Mouse (Mus musculus) liver, embryonic 11.5 days (tissue): ENCODE measurements around the gene Snx17. TPM values are rescaled to one million over a fixed set of nuclear protein-coding genes. Genes with fewer than 3 reads are reported as not detected.

Experiments
- ATAC-seq: fragments of 200-750 bp; cut with Nextera tagmentation; replicated peaks from 2 replicates; pipeline ENCODE4 v1.8.0; 2017; ENCODE audit warnings: moderate number of reproducible peaks, mild to moderate bottlenecking, moderate TSS enrichment, moderate library complexity; ENCODE audit not compliant: low FRiP score
- DNase-seq: peaks from one replicate; pipeline ENCODE4 v3.0.0-alpha.2; 2017; ENCODE audit warnings: low spot score
- H3K27ac ChIP-seq: fragments of 300-500 bp; sonication (generic); 2 replicates; pipeline ENCODE4 v1.5.1; 2014; ENCODE audit warnings: mild to moderate bottlenecking, low read depth, low read length, control low read depth
- H3K27me3 ChIP-seq: fragments of 300-500 bp; sonication (generic); replicated peaks from 2 replicates; pipeline ENCODE4 v1.6.1; 2014; ENCODE audit warnings: low read length, mixed read lengths; ENCODE audit not compliant: control insufficient read depth, insufficient read depth
- H3K36me3 ChIP-seq: fragments of 300-500 bp; sonication (generic); 2 replicates; pipeline ENCODE4 v1.6.1; 2014; ENCODE audit warnings: mild to moderate bottlenecking, low read length, moderate library complexity, mixed read lengths; ENCODE audit not compliant: control insufficient read depth, insufficient read depth
- H3K4me1 ChIP-seq: fragments of 300-500 bp; sonication (generic); replicated peaks from 2 replicates; pipeline ENCODE4 v1.6.1; 2014; ENCODE audit warnings: low read length, mixed read lengths; ENCODE audit not compliant: control insufficient read depth, insufficient read depth
- H3K4me2 ChIP-seq: fragments of 300-500 bp; sonication (generic); 2 replicates; pipeline ENCODE4 v1.6.1; 2014; ENCODE audit warnings: mild to moderate bottlenecking, control low read depth, moderate library complexity
- H3K4me3 ChIP-seq: fragments of 300-500 bp; sonication (generic); 2 replicates; pipeline ENCODE4 v1.5.1; 2014; ENCODE audit warnings: low read depth, low read length, control low read depth
- H3K9ac ChIP-seq: fragments of 300-500 bp; sonication (generic); 2 replicates; pipeline ENCODE4 v1.6.1; 2014; ENCODE audit warnings: low read depth, low read length, control low read depth
- H3K9me3 ChIP-seq: fragments of 300-500 bp; sonication (generic); 2 replicates; pipeline ENCODE4 v1.6.1; 2016; ENCODE audit warnings: low read length, inconsistent platforms, mixed read lengths; ENCODE audit not compliant: control insufficient read depth
- WGBS: fragments of 180-500 bp; shearing (Covaris S2); extraction: QIAGEN DNeasy Blood & Tissue Kit; methylation state at CpG from one replicate; pipeline ENCODE4 v1.1.7; 2014; 5-methylcytosine and 5-hydroxymethylcytosine counted together
- polyA plus RNA-seq: library from polyadenylated mRNA; unstranded; fragments of >200 nt; fragmentation: Nextera tagmentation; extraction: Ambion mirVana; gene quantifications from 2 replicates; pipeline ENCODE4 v1.2.1, GENCODE M21; 2014

Gene Snx17
- polyA plus RNA-seq, 1 experiment from 2014 or later = 87.6 TPM

- H3K36me3 ChIP-seq = no peaks in the 10 kb centered on the region
- H3K9me3 ChIP-seq = no peaks in the 10 kb centered on the region
- H3K4me1 ChIP-seq = peaks cover 9% of the 10 kb centered on the region
- WGBS = 30% methylated on average over 7 of the region's 7 CpGs
- peak overlapping the region; percentile 93 for H3K4me3 ChIP-seq
- H3K4me2 ChIP-seq = peak overlapping the region; percentile 91
- H3K9ac ChIP-seq = no peak overlapping the region
- peak overlapping the region; percentile 92 for H3K27ac ChIP-seq
- peak; percentile 54 for ATAC-seq
- H3K27me3 ChIP-seq = no peaks in the 10 kb centered on the region
- no peak for DNase-seq
These were observed 25.3 kb downstream of the Snx17 start for GRCm38 (mm10) chr5:31218294-31218693.

DNA sequence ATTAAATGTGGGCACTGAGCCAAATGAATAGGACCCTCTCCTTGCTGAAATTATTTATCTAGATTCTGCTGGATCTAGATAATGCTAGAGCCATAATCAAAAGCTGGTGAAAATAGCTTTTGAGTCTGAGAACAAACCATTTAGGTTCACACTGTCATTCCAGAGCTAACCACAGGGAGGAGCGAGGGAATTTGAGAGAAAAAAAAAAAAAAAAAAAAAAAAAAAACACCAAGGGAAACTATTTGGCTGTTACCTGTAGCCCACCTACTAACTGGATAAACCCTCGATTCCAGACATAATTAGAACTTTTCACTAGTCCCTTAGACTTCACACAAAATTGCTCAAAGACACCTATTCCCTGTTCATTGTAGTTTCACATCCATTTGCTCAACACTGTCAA lies 26.0 kb downstream of the Snx17 start:
- DNase-seq (no peak), ATAC-seq (no peak)
- H3K4me3 ChIP-seq = peak overlapping the region; percentile 93
- H3K9ac ChIP-seq = peak overlapping the region; percentile 55
- WGBS = 5% methylated on average over 2 of the region's 2 CpGs
- H3K4me2 ChIP-seq = peak overlapping the region; percentile 91
- H3K27me3 ChIP-seq = no peaks in the 10 kb centered on the region
- peak overlapping the region; percentile 92 for H3K27ac ChIP-seq
- no peaks in the 10 kb centered on the region for H3K9me3 ChIP-seq
- no peaks in the 10 kb centered on the region for H3K36me3 ChIP-seq
- peaks cover 9% of the 10 kb centered on the region for H3K4me1 ChIP-seq

DNA sequence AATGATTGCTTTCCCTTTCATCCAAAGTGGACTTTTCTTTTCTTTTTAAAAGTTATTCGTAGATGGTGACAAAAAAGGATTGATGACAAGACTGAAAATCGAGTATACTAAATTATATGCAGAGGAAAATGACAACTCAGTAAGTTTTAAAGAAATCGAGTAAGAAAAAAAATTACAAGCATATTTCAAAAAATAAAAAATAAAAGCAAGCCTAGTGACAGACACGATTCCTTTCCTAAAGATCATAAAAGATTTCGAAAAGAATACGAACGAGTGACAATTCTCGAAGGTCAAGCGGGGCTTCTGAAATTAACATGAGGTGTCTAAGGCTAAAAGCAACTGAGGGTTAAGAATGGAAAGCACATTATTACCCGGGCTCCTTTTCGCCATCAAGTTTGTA lies 26.4 kb downstream of the Snx17 start:
- Histone ChIP-seq H3K27me3 (no peaks in the 10 kb centered on the region), H3K4me3 (peak overlapping the region; percentile 93), H3K4me2 (peak overlapping the region; percentile 91), H3K4me1 (peaks cover 9% of the 10 kb centered on the region), H3K9ac (peak overlapping the region; percentile 96), H3K9me3 (no peaks in the 10 kb centered on the region), H3K36me3 (no peaks in the 10 kb centered on the region), H3K27ac (peak overlapping the region; percentile 92)
- ATAC-seq (no peak), DNase-seq (no peak)
- 1% methylated on average over 11 of the region's 11 CpGs for WGBS

- Histone ChIP-seq H3K27me3 (no peaks in the 10 kb centered on the region), H3K4me1 (peaks cover 9% of the 10 kb centered on the region), H3K9me3 (no peaks in the 10 kb centered on the region), H3K9ac (peak overlapping the region; percentile 96), H3K36me3 (no peaks in the 10 kb centered on the region), H3K4me3 (peak overlapping the region; percentile 93), H3K4me2 (peak overlapping the region; percentile 91), H3K27ac (peak overlapping the region; percentile 92)
- peak; percentile 52 for ATAC-seq
- no peak for DNase-seq
- WGBS = under 1% methylated on average over 39 of the region's 40 CpGs
These were observed 27.0 kb downstream of the Snx17 start for GRCm38 (mm10) chr5:31219911-31220447.

DNA sequence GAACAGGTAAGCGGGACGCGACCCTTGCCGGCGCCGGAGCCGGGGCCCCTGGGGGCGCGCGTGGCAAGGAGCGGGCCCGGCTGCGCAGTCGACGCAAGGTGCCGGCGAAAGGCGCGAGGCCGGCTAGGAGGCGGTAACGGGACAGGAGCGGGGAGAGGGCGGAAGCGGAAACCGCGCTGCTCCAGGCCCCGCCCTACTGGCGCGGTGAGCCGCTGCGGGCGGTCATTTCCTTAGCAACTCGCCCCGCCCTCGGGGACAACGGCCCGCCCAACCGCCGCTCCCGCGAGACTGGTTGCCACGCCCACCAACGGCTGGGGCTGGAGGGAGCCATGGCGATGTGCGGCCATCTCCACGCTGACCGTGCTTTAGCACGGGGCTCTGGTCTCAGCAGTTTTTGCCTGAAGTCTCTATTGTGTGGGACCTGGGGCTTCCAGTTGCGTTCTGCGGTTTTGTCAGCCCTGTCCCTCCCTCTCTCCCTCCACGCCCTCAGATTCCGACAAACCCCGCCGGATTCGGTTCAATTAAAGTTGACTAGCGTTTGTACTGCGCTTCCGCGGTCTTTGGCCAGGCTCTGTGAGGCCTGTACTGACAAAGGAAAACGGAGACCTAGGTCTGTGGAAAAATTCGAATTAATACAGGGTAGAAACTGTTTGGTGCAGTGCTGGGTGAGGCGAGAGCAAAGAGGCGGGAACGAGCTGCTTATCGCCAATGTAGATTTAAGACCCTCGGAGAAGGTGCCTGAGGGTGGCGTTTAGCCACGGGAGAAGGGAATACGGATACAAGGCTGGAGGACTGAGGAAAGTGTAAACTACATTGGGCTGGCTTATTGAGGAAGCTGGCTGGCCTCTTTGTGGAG lies 27.6 kb downstream of the Snx17 start, which contains the start of gene Ppm1g:
Ppm1g (minus strand) TSS at position 240 of the 856 bp plus-strand sequence.
- H3K9ac ChIP-seq = peak within 1 kb of the TSS; percentile 96
- H3K36me3 ChIP-seq = no peaks in the 10 kb centered on the region
- peak; percentile 94 for ATAC-seq
- H3K27ac ChIP-seq = peak within 1 kb of the TSS; percentile 92
- peak within 1 kb of the TSS; percentile 91 for H3K4me2 ChIP-seq
- no peaks in the 10 kb centered on the region for H3K27me3 ChIP-seq
- H3K4me1 ChIP-seq = peaks cover 9% of the 10 kb centered on the region
- DNase-seq = peak; percentile 99
- H3K9me3 ChIP-seq = no peaks in the 10 kb centered on the region
- peak within 1 kb of the TSS; percentile 93 for H3K4me3 ChIP-seq
- WGBS = under 1% methylated on average over 68 of the region's 70 CpGs

GRCm38 (mm10) chr5:31221304-31221945 lies 28.4 kb downstream of the Snx17 start:
- H3K36me3 ChIP-seq = no peaks in the 10 kb centered on the region
- peaks cover 9% of the 10 kb centered on the region for H3K4me1 ChIP-seq
- H3K4me3 ChIP-seq = peak overlapping the region; percentile 93
- H3K27ac ChIP-seq = peak overlapping the region; percentile 92
- H3K4me2 ChIP-seq = peak overlapping the region; percentile 91
- no peak for DNase-seq
- H3K27me3 ChIP-seq = no peaks in the 10 kb centered on the region
- peak; percentile 6; the same call in 1 of the 2 replicates for ATAC-seq
- peak overlapping the region; percentile 96 for H3K9ac ChIP-seq
- H3K9me3 ChIP-seq = no peaks in the 10 kb centered on the region
- 19% methylated on average over 11 of the region's 11 CpGs for WGBS

DNA sequence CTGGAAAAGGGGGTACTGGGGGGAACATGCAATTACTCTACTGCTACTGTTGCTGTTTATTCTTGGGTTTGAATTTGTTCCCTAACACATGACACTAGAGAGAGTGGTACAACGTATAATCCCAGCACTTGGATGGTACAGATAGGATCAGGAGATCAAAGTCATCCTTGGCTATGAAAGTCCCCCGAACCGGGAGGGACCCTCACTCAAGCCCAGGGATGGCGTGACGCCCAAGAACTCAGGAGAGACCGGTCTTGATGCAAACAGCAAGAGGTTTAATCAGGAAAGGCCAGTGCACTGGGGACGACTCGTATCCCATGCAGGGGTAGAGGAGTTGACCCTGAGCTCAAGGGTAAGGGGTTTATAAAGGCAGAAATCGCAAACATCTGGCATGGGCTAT lies 29.7 kb downstream of the Snx17 start:
- Histone ChIP-seq H3K9ac (no peak overlapping the region), H3K27me3 (no peaks in the 10 kb centered on the region), H3K4me1 (peaks cover 5% of the 10 kb centered on the region), H3K4me3 (no peak overlapping the region), H3K4me2 (no peak overlapping the region), H3K9me3 (no peaks in the 10 kb centered on the region), H3K36me3 (no peaks in the 10 kb centered on the region), H3K27ac (no peak overlapping the region)
- DNase-seq (no peak), ATAC-seq (no peak)
- 92% methylated on average over 9 of the region's 9 CpGs for WGBS

DNA sequence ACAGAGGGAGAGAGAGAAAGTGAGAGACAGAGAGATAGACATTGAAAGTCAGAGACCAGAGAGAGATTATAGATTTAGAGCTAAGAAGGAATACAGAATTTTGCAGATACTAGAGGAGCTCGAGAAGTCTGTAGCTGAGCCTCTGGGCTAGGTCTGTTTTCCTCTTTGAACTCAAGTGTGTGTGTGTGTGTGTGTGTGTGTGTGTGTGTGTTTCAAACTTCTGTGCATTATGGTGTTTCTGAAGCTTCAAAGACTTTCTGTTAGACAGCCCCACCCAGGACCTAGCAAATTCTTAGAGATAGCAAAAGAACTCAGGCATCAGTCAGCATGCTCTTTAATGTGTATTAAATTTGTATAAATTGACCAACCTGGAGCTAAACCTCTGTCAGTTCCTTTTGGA lies 33.6 kb downstream of the Snx17 start:
- ATAC-seq (no peak), DNase-seq (no peak)
- WGBS = 50% methylated on average over 1 of the region's 1 CpGs
- Histone ChIP-seq H3K4me2 (no peak overlapping the region), H3K9me3 (no peaks in the 10 kb centered on the region), H3K27ac (no peak overlapping the region), H3K4me3 (no peak overlapping the region), H3K9ac (no peak overlapping the region), H3K27me3 (no peaks in the 10 kb centered on the region), H3K4me1 (no peaks in the 10 kb centered on the region), H3K36me3 (no peaks in the 10 kb centered on the region)
